Mouse (Mus musculus) embryonic fibroblast, embryonic 13.5 days (primary cell): Measurements from ENCODE around the gene Acap2.

ENCODE experiments used
- CTCF ChIP-seq: IDR thresholded peaks from 2 replicates; pipeline ENCODE4 v1.5.1; 2011; ENCODE audit warnings: mild to moderate bottlenecking, control low read depth, low read length, moderate library complexity, borderline replicate concordance; ENCODE audit not compliant: insufficient read depth
- POLR2A ChIP-seq: IDR thresholded peaks from 2 replicates; pipeline ENCODE4 v1.6.1; 2011; ENCODE audit warnings: low read depth, mild to moderate bottlenecking, control low read depth, low read length, moderate library complexity

GRCm38 (mm10) chr16:31231591-31231990, 30.5 kb upstream of the Acap2 start:
- TF ChIP-seq CTCF (no peak), POLR2A (no peak)
